12 mouse cellular contexts compared by ENCODE assay signal in genomic region chr17:65666388-65667161, GRCm38 (mm10). TPM values are rescaled to one million over a fixed set of nuclear protein-coding genes. Genes with fewer than 3 reads are reported as not detected.
DNase-seq lines count a peak whose midpoint lies in the region; ATAC-seq and TF ChIP-seq lines count a peak whose summit lies in the region.
"Had no signal": no experiment of that assay in that cellular context is flagged by ENCODE, and none has a peak within 500 bp of the region (broad histone marks: within the 10 kb centered on the region; RNA-seq: fewer than 3 reads in every experiment).

No protein-coding gene starts in this region.

- no peak overlapping the region for H3K27ac ChIP-seq in gastrocnemius, adult 2 months
- no peak overlapping the region for H3K27ac ChIP-seq in midbrain, embryonic 16.5 days (ENCODE audit: low read length)
- no peak overlapping the region for H3K27ac ChIP-seq in midbrain, postnatal 0 days (ENCODE audit: low read depth, low read length)
- H3K27ac ChIP-seq in forebrain, embryonic 13.5 days: no peak overlapping the region
- H3K27ac ChIP-seq: liver, embryonic 15.5 days; neural tube, embryonic 13.5 days had no signal

- no peak for TF ChIP-seq CTCF in gastrocnemius, adult 2 months (IDR thresholded peaks at IDR 0.05)
- TF ChIP-seq CTCF in midbrain, postnatal 0 days (IDR thresholded peaks at IDR 0.05): no peak

- H3K4me2 ChIP-seq in midbrain, embryonic 16.5 days (ENCODE audit: low read length): no peak overlapping the region
- no peak overlapping the region for H3K4me2 ChIP-seq in midbrain, postnatal 0 days (ENCODE audit: low read depth, low read length, poor library complexity, severe bottlenecking)
- no peak overlapping the region for H3K4me2 ChIP-seq in forebrain, embryonic 13.5 days
- H3K4me2 ChIP-seq: liver, embryonic 15.5 days; neural tube, embryonic 13.5 days had no signal

- intact Hi-C loops in gastrocnemius, adult 2 months (cut with DNase I): no loop called here

- H3K9ac ChIP-seq in midbrain, embryonic 16.5 days (ENCODE audit: low read depth, low read length): no peak overlapping the region
- H3K9ac ChIP-seq in midbrain, postnatal 0 days (replicated peaks; ENCODE audit: low read length, poor library complexity, severe bottlenecking): no peak overlapping the region
- H3K9ac ChIP-seq in forebrain, embryonic 13.5 days: no peak overlapping the region
- H3K9ac ChIP-seq: liver, embryonic 15.5 days; neural tube, embryonic 13.5 days had no signal

- 0 out of 2 replicates have a peak, but pooled peaks cover 3% of the 10 kb centered on the region for H3K4me1 ChIP-seq in midbrain, embryonic 16.5 days (ENCODE audit: control insufficient read depth, insufficient read depth, low read length)
- H3K4me1 ChIP-seq in midbrain, postnatal 0 days (ENCODE audit: insufficient read depth, low read length): no peaks in the 10 kb centered on the region
- H3K4me1 ChIP-seq in forebrain, embryonic 13.5 days: no peaks in the 10 kb centered on the region

- H3K9me3 ChIP-seq in midbrain, embryonic 16.5 days (replicated peaks; ENCODE audit: control insufficient read depth, low read length, poor library complexity, severe bottlenecking): no peaks in the 10 kb centered on the region
- no peaks in the 10 kb centered on the region for H3K9me3 ChIP-seq in midbrain, postnatal 0 days (ENCODE audit: low read length)
- H3K9me3 ChIP-seq in forebrain, embryonic 13.5 days (replicated peaks): no peaks in the 10 kb centered on the region
- H3K9me3 ChIP-seq: liver, embryonic 15.5 days; neural tube, embryonic 13.5 days had no signal

- peak overlapping the region; percentile 32 for H3K4me3 ChIP-seq in gastrocnemius, adult 2 months
- no peak overlapping the region for H3K4me3 ChIP-seq in midbrain, embryonic 16.5 days (ENCODE audit: low read depth, low read length)
- H3K4me3 ChIP-seq in midbrain, postnatal 0 days (ENCODE audit: low read depth, low read length): no peak overlapping the region
- no peak overlapping the region for H3K4me3 ChIP-seq in forebrain, embryonic 13.5 days
- H3K4me3 ChIP-seq: liver, embryonic 15.5 days; neural tube, embryonic 13.5 days had no signal

- H3K36me3 ChIP-seq in midbrain, embryonic 16.5 days (ENCODE audit: control insufficient read depth, insufficient read depth, low read length): no peaks in the 10 kb centered on the region
- no peaks in the 10 kb centered on the region for H3K36me3 ChIP-seq in midbrain, postnatal 0 days (ENCODE audit: insufficient read depth, low read length)
- H3K36me3 ChIP-seq in forebrain, embryonic 13.5 days (ENCODE audit: poor library complexity, severe bottlenecking): no peaks in the 10 kb centered on the region; the same call in 1 of the 2 replicates
- H3K36me3 ChIP-seq: liver, embryonic 15.5 days had no signal

- ATAC-seq in megakaryocyte progenitor cell, adult 5-6 weeks (replicated peaks; ENCODE audit: poor library complexity): peak; percentile 14
- ATAC-seq in midbrain, embryonic 16.5 days: no peak
- no peak for ATAC-seq in midbrain, postnatal 0 days (ENCODE audit: low FRiP score)
- ATAC-seq in forebrain, embryonic 13.5 days: no peak

- no peaks in the 10 kb centered on the region for H3K27me3 ChIP-seq in midbrain, embryonic 16.5 days (ENCODE audit: control insufficient read depth, insufficient read depth, low read depth, low read length)
- H3K27me3 ChIP-seq in midbrain, postnatal 0 days (ENCODE audit: insufficient read depth, low read length): no peaks in the 10 kb centered on the region
- H3K27me3 ChIP-seq in forebrain, embryonic 13.5 days: no peaks in the 10 kb centered on the region
- H3K27me3 ChIP-seq: liver, embryonic 15.5 days; neural tube, embryonic 13.5 days had no signal

- DNase-seq in gastrocnemius, adult 2 months: no peak
- DNase-seq in gastrocnemius, postnatal 25 days: no peak
- DNase-seq in heart, adult 9 months (ENCODE audit: low spot score in 2 of 2): peak; percentile 42 to 54
- peak; percentile 66 for DNase-seq in kidney, adult 9 months
- no peak for DNase-seq in midbrain, postnatal 0 days (ENCODE audit: low spot score)

- 88% methylated on average over 17 of the region's 17 CpGs for WGBS in midbrain, embryonic 16.5 days
- 88% methylated on average over 17 of the region's 17 CpGs for whole genome bisulfite sequencing in midbrain, postnatal 0 days
- 93% methylated on average over 17 of the region's 17 CpGs for WGBS in forebrain, embryonic 13.5 days

RNA-seq across cellular contexts. Expression of gene Txndc2, which starts 24.6 kb away (rescaled TPM):
- total RNA-seq in gastrocnemius, adult 2 months (2021): not detected
- total RNA-seq in gastrocnemius, postnatal 25 days (2021): not detected
- total RNA-seq in megakaryocyte progenitor cell, adult 5-6 weeks (2015): 0.17 and 0.22 TPM in 2 replicates
- total RNA-seq in megakaryocyte progenitor cell, adult 5-6 weeks (2017): not detected in 2 replicates
- not detected in 2 replicates for polyA plus RNA-seq in midbrain, embryonic 16.5 days (2015; fragmentation: Nextera tagmentation; extraction: Ambion mirVana)
- total RNA-seq in midbrain, postnatal 0 days (2014; rRNA removed): not detected in 2 replicates
- not detected in 2 replicates for polyA plus RNA-seq in midbrain, postnatal 0 days (2015; fragmentation: Nextera tagmentation; extraction: Ambion mirVana)
- 0.09 and 0.16 TPM in 2 replicates for polyA plus RNA-seq in forebrain, embryonic 13.5 days (2015; fragmentation: Nextera tagmentation; extraction: Ambion mirVana)
- total RNA-seq: common myeloid progenitor, adult 5-6 weeks had no signal
- polyA plus RNA-seq: liver, embryonic 15.5 days; neural tube, embryonic 13.5 days; spleen, adult 2 months had no signal

RNA-seq across cellular contexts. Expression of gene Vapa, which starts 53.2 kb away (rescaled TPM):
- total RNA-seq in gastrocnemius, adult 2 months (2021): 100 to 1,000 TPM; 131 to 146 TPM
- total RNA-seq in gastrocnemius, postnatal 25 days (2021): 100 to 1,000 TPM; 121 to 125 TPM
- 195 and 214 TPM in 2 replicates for total RNA-seq in megakaryocyte progenitor cell, adult 5-6 weeks (2015)
- 141 and 147 TPM in 2 replicates for total RNA-seq in megakaryocyte progenitor cell, adult 5-6 weeks (2017)
- polyA plus RNA-seq in midbrain, embryonic 16.5 days (2015; fragmentation: Nextera tagmentation; extraction: Ambion mirVana): 275 and 287 TPM in 2 replicates
- total RNA-seq in midbrain, postnatal 0 days (2014; rRNA removed): 124 and 137 TPM in 2 replicates
- polyA plus RNA-seq in midbrain, postnatal 0 days (2015; fragmentation: Nextera tagmentation; extraction: Ambion mirVana): 299 and 315 TPM in 2 replicates
- polyA plus RNA-seq in forebrain, embryonic 13.5 days (2015; fragmentation: Nextera tagmentation; extraction: Ambion mirVana): 221 and 223 TPM in 2 replicates

Comparison
In these comparisons a context has a peak if more than half of its experiments do, and no peak if none do; other contexts are left out.
1. DNase-seq: peak in heart, adult 9 months (2 of 2) and kidney, adult 9 months (single experiment); none in gastrocnemius, adult 2 months (single experiment), gastrocnemius, postnatal 25 days (single experiment) and midbrain, postnatal 0 days (single experiment).